Mouse (Mus musculus) C2C12 (cell line): Measurements from ENCODE around the gene Stx6. TPM values are rescaled to one million over a fixed set of nuclear protein-coding genes. Genes with fewer than 3 reads are reported as not detected.

Experiments
- H3K27me3 ChIP-seq: one replicate; pipeline ENCODE4 v1.6.1; 2011; ENCODE audit not compliant: control insufficient read depth, insufficient read depth, insufficient read length
- H3K36me3 ChIP-seq: one replicate; pipeline ENCODE4 v1.6.1; 2011; ENCODE audit not compliant: control insufficient read depth, insufficient read depth
- H3K4me3 ChIP-seq: one replicate; pipeline ENCODE4 v1.5.1; 2011; ENCODE audit warnings: mild to moderate bottlenecking, control low read depth; ENCODE audit not compliant: poor library complexity, insufficient read depth, severe bottlenecking
- H3K79me2 ChIP-seq: one replicate; pipeline ENCODE4 v1.6.1; 2011; ENCODE audit not compliant: control insufficient read depth, insufficient read depth
- H3K79me3 ChIP-seq: one replicate; pipeline ENCODE4 v1.6.1; 2011; ENCODE audit warnings: low read depth, control low read depth
- H3ac ChIP-seq: one replicate; pipeline ENCODE3; 2011; ENCODE audit warnings: low read depth; ENCODE audit not compliant: control insufficient read depth, insufficient read length
- CEBPB ChIP-seq: IDR thresholded peaks from one replicate; pipeline ENCODE4 v1.6.1; 2011; ENCODE audit warnings: low read depth, mild to moderate bottlenecking, control low read depth, moderate library complexity
- CTCF ChIP-seq: IDR thresholded peaks from one replicate; pipeline ENCODE4 v1.5.1; 2011; ENCODE audit not compliant: control insufficient read depth, insufficient read depth, insufficient read length
- FOSL1 ChIP-seq: IDR thresholded peaks from one replicate; pipeline ENCODE4 v1.8.0; 2011; ENCODE audit warnings: mild to moderate bottlenecking, low read length; ENCODE audit not compliant: poor library complexity, insufficient read depth, severe bottlenecking
- MAX ChIP-seq: IDR thresholded peaks from one replicate; pipeline ENCODE4 v1.6.1; 2011; ENCODE audit warnings: mild to moderate bottlenecking, control low read depth
- MYOD1 ChIP-seq: IDR thresholded peaks from one replicate; pipeline ENCODE4 v1.6.1; 2011; ENCODE audit warnings: low read depth; ENCODE audit not compliant: control insufficient read depth, insufficient read length
- MYOG ChIP-seq: IDR thresholded peaks from one replicate; pipeline ENCODE4 v1.6.1; 2011; ENCODE audit not compliant: control insufficient read depth, insufficient read length; ENCODE audit errors: extremely low read depth
- USF1 ChIP-seq: IDR thresholded peaks from one replicate; pipeline ENCODE4 v1.6.1; 2011; ENCODE audit warnings: low read depth, mild to moderate bottlenecking, control low read depth, moderate library complexity
- polyA plus RNA-seq: library from polyadenylated mRNA; unstranded; fragments of >200 nt; fragmentation: generic; extraction: Trizol; gene quantifications from one replicate; pipeline ENCODE4 v1.2.1, GENCODE M21; 2012; ENCODE audit warnings: missing spikeins

The Stx6 gene
- polyA plus RNA-seq, 1 experiment: 30.5 TPM

DNA sequence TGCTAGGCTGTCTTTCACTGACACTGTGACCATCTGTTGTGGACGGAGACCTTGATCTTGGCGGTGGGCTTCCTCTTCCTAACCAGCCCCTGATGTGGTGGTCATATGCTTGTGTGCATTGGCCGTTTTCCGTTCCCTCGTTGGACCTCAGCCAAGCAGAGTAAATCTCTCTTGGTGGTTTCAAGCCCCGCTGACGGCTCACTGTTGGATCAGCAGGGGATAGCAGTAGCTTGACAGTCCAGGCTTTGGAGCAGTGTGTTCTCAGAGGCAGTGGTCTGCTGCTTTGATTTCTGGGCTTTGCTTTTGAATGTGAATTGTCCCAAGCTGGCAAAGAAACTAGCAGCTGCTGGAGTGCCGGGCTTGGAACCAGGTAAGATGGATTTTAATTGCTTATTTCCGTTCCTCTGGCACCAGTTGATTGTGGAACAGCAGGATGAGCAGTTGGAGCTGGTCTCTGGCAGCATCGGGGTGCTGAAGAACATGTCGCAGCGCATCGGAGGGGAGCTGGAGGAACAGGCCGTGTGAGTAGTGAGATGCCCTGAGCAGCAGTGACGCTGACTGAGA, 34.4 kb downstream of the Stx6 start:
- Histone ChIP-seq H3K36me3 (peaks cover 14% of the 10 kb centered on the region), H3ac (no peak overlapping the region), H3K27me3 (no peaks in the 10 kb centered on the region), H3K79me3 (no peaks in the 10 kb centered on the region), H3K79me2 (no peaks in the 10 kb centered on the region), H3K4me3 (no peak overlapping the region)
- no peak for TF ChIP-seq FOSL1
- no peak for TF ChIP-seq CEBPB
- no peak for TF ChIP-seq MAX
- no peak for TF ChIP-seq CTCF
- no peak for TF ChIP-seq USF1
- TF ChIP-seq MYOD1: no peak
- no peak for TF ChIP-seq MYOG

DNA sequence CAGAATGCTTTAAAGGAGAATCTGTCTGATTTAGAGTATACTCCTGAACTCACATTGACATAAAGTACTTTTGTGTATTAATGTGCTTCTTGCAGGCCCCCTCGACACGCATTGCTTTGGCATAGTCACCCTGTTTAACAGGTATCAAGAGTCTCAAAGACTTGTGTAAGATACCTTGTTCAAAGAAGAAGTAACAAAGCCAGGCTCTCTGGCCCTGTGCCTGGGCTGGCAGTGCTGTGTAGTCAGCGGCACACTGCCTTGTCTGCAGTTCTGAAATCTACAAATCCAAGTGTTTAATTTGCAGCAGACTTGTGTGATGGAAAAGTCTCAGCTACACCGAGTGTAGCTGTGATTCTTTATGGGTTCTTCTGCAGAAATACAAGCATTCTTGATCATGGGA, 38.2 kb downstream of the Stx6 start:
- H3K4me3 ChIP-seq: no peak overlapping the region
- no peaks in the 10 kb centered on the region for H3K36me3 ChIP-seq
- H3K27me3 ChIP-seq: no peaks in the 10 kb centered on the region
- H3ac ChIP-seq: no peak overlapping the region
- no peak for TF ChIP-seq CEBPB
- no peak for TF ChIP-seq MYOG
- TF ChIP-seq MAX: no peak
- TF ChIP-seq CTCF: no peak
- no peak for TF ChIP-seq MYOD1
- no peak for TF ChIP-seq USF1
- TF ChIP-seq FOSL1: no peak
- H3K79me2 ChIP-seq: no peaks in the 10 kb centered on the region
- no peaks in the 10 kb centered on the region for H3K79me3 ChIP-seq

DNA sequence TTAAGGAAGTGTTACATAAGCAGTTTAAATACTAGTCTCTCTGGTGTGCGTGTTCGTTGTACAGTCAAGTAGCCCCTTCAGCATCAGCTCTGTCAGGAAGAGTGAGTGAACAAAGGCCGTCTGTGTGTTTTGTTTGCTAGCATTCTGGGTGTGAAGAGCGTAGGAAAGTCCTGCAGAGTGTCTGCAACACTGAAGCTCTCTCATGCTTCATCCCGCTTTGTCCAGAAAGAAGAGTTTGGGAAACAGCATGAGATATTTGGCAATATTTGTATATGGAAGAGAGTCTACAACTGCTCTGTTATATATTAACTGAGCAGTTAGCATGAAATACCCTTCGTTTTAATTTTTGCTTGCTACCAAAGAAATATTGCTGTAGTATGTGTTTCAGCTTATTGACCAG, 41.0 kb downstream of the Stx6 start:
- Histone ChIP-seq H3K36me3 (no peaks in the 10 kb centered on the region), H3K27me3 (no peaks in the 10 kb centered on the region)
- no peak for TF ChIP-seq MYOG

DNA sequence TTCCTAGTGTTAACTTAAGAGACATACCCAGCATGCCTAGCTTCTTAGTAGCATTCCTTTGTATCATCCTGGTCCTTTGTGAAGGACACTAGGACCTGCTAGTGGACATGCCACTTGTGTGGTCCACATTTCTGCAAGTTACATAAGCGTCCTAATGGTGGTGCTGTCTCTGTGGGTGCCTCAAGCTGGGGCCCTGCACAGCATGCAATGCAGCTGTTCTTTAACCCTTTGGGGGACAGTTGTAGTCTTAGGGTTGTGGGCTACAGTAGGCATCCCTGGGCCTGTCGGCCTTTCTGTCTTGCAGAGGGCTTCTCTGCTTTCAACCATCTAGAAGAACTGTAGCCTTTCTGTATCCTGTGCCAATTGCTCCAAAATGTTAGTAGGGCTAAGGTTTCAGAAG, 42.5 kb downstream of the Stx6 start:
- no peaks in the 10 kb centered on the region for H3K27me3 ChIP-seq
- H3K79me2 ChIP-seq: no peaks in the 10 kb centered on the region
- no peaks in the 10 kb centered on the region for H3K36me3 ChIP-seq
- H3K4me3 ChIP-seq: no peak overlapping the region
- no peak overlapping the region for H3ac ChIP-seq
- TF ChIP-seq MYOD1 (no peak), MYOG (no peak), CTCF (no peak), FOSL1 (no peak), USF1 (no peak), CEBPB (no peak), MAX (no peak)
- no peaks in the 10 kb centered on the region for H3K79me3 ChIP-seq

More for the DNA sequence above, 41.0 kb downstream of the Stx6 start:
- Histone ChIP-seq H3ac (no peak overlapping the region), H3K79me3 (no peaks in the 10 kb centered on the region), H3K4me3 (no peak overlapping the region), H3K79me2 (no peaks in the 10 kb centered on the region)

DNA sequence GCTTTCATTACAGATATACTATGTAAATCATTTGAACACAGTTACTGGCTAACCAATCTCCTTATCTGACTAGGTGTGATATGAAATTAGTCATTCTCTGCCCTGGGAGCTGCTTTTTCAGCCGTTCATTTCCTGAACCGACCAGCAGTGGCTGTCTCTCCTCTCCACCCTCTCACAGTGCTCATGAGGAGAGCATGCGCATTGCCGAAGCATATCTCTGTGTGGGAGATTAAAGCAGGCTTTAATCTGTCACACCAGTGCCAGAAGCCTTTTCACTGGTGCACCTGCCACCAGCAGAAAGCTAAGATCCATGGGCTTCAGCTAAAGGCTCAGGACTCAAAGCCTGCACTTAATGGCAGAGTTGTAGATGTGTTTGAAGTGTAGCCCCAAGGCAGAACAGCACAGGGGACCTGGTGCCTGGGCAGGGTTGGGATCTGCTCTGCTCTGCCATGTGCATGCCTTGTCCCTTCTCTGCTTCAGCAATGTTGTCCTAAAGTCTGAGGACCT, 42.9 kb downstream of the Stx6 start:
- H3ac ChIP-seq: no peak overlapping the region
- H3K79me3 ChIP-seq: no peaks in the 10 kb centered on the region
- H3K79me2 ChIP-seq: no peaks in the 10 kb centered on the region
- no peak for TF ChIP-seq MAX
- no peak for TF ChIP-seq MYOG
- TF ChIP-seq CTCF: no peak
- no peaks in the 10 kb centered on the region for H3K27me3 ChIP-seq
- no peaks in the 10 kb centered on the region for H3K36me3 ChIP-seq
- no peak overlapping the region for H3K4me3 ChIP-seq

DNA sequence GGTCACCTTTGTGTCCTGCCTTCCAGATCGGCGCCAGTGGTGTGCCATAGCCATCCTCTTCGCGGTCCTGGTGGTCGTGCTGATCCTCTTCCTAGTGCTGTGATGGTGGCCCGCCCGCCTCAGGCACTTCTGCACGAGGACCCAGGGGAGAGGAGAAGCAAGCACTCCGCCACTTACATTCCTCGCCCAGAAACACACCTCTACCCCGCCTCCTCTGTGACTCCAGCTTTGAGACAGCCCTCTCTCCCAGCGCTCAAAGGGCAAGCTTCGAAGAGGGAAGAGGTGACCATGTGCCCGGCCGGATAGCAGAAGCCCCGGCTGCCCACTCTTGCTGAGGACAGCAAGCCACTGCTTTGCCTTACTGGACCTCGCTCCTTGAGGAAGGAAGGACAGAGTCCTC, 43.4 kb downstream of the Stx6 start:
- Histone ChIP-seq H3K27me3 (no peaks in the 10 kb centered on the region), H3K36me3 (no peaks in the 10 kb centered on the region), H3K79me3 (no peaks in the 10 kb centered on the region), H3ac (no peak overlapping the region), H3K4me3 (no peak overlapping the region), H3K79me2 (no peaks in the 10 kb centered on the region)
- TF ChIP-seq CTCF (no peak), FOSL1 (no peak), MYOD1 (no peak), CEBPB (no peak), MYOG (no peak), USF1 (no peak), MAX (no peak)
